Mouse (Mus musculus): Measurements from ENCODE around the gene Blm. TPM values are rescaled to one million over a fixed set of nuclear protein-coding genes. Genes with fewer than 3 reads are reported as not detected.

Gene Blm
- polyA plus RNA-seq, 1 experiment from 2014 or later = 54.8 TPM

DNA sequence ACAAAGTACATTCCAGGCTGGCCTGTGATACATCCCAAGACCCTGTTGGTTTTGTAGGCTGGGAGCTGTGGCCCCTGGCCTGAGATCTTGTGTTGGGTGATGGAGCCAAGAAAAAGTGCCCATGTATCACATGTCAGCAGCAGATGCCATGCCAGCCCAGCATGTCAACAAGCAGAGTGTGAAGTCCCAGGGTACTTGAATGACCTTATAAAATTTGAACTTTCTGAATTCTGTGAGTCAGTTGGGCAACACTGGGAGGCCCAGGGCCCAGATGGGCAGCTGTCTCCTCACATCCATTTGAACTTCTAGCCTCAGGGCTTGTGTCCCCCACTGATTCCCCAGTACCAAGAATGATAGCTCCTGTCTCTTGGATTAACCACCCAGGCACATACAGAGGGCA, 117.3 kb downstream of the Blm start:
- peaks cover 12% of the 10 kb centered on the region for H3K4me1 ChIP-seq (replicated peaks; ENCODE audit: control insufficient read depth, insufficient read depth, low read length)
- no peaks in the 10 kb centered on the region for H3K9me3 ChIP-seq (ENCODE audit: control insufficient read depth, low read length)
- no peaks in the 10 kb centered on the region for H3K27me3 ChIP-seq (replicated peaks; ENCODE audit: control insufficient read depth, insufficient read depth, low read length)
- DNase-seq (ENCODE audit: low spot score) = no peak
- H3K27ac ChIP-seq (ENCODE audit: low read depth, low read length) = no peak overlapping the region
- no peak for ATAC-seq (replicated peaks; ENCODE audit: low FRiP score)
- H3K4me2 ChIP-seq = no peak overlapping the region
- no peak overlapping the region for H3K9ac ChIP-seq (ENCODE audit: low read depth, low read length)
- no peak overlapping the region for H3K4me3 ChIP-seq (ENCODE audit: low read depth, low read length)
- no peaks in the 10 kb centered on the region for H3K36me3 ChIP-seq (ENCODE audit: control insufficient read depth, insufficient read depth, low read length)

DNA sequence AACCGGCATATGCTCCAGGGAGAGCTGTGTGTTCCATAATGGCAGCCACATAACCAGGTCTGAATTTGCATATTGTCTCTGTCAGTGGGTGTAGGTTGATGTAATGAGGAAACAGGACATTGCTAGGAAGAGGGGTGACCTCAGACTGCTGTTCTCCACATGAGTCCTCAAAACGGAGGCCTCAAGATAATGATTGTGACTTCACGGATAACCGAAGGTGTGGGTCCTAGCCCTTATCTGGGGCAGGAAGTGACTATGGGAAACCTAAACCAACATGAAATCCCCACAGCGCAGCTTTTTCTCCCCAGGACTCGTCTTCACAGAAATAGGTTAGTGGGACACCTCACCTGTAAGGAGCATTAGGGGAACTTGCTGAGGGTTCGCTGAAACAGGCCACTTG, 118.0 kb downstream of the Blm start:
- ATAC-seq (replicated peaks; ENCODE audit: low FRiP score) = no peak
- 47% methylated on average over 7 of the region's 7 CpGs for WGBS
- no peak overlapping the region for H3K27ac ChIP-seq (ENCODE audit: low read depth, low read length)
- no peak overlapping the region for H3K9ac ChIP-seq (ENCODE audit: low read depth, low read length)
- no peaks in the 10 kb centered on the region for H3K36me3 ChIP-seq (ENCODE audit: control insufficient read depth, insufficient read depth, low read length)
- H3K4me3 ChIP-seq (ENCODE audit: low read depth, low read length) = no peak overlapping the region
- no peak overlapping the region for H3K4me2 ChIP-seq
- peaks cover 9% of the 10 kb centered on the region for H3K4me1 ChIP-seq (replicated peaks; ENCODE audit: control insufficient read depth, insufficient read depth, low read length)
- H3K27me3 ChIP-seq (replicated peaks; ENCODE audit: control insufficient read depth, insufficient read depth, low read length) = no peaks in the 10 kb centered on the region
- no peaks in the 10 kb centered on the region for H3K9me3 ChIP-seq (ENCODE audit: control insufficient read depth, low read length)
- no peak for DNase-seq (ENCODE audit: low spot score)

DNA sequence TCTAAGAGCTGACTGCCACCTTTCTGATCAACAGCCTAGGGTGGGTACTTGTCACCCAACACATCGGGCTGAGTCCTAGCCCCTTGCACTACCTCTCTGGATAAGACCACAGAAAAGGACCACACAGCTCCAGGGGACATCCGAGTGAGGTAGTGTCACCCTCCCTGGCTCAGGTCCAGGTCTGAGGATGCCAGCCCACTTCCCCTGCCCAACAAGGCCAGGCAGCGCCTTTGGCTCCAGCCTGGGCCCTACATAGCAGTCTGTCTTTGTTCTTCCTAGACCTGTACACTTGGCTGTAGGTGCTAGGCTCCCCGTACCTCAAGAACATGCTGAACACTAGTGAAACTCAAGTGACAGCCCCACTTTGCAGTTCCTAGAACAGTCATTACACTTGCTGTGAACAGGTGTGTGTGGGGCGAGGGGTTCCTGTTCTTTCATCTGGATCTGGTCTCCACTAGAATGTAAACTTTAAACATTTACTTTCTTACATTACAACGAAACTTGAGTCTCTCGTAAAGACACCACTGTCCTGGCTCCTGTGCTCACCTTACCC, 120.5 kb downstream of the Blm start:
- no peak overlapping the region for H3K9ac ChIP-seq (ENCODE audit: low read depth, low read length)
- no peaks in the 10 kb centered on the region for H3K27me3 ChIP-seq (replicated peaks; ENCODE audit: control insufficient read depth, insufficient read depth, low read length)
- no peak overlapping the region for H3K27ac ChIP-seq (ENCODE audit: low read depth, low read length)
- no peak overlapping the region for H3K4me3 ChIP-seq (ENCODE audit: low read depth, low read length)
- H3K9me3 ChIP-seq (ENCODE audit: control insufficient read depth, low read length) = no peaks in the 10 kb centered on the region
- H3K36me3 ChIP-seq (ENCODE audit: control insufficient read depth, insufficient read depth, low read length) = no peaks in the 10 kb centered on the region
- WGBS = 75% methylated on average over 7 of the region's 7 CpGs
- no peak for ATAC-seq (replicated peaks; ENCODE audit: low FRiP score)
- H3K4me1 ChIP-seq (replicated peaks; ENCODE audit: control insufficient read depth, insufficient read depth, low read length) = peaks cover 9% of the 10 kb centered on the region
- no peak for DNase-seq (ENCODE audit: low spot score)
- no peak overlapping the region for H3K4me2 ChIP-seq

DNA sequence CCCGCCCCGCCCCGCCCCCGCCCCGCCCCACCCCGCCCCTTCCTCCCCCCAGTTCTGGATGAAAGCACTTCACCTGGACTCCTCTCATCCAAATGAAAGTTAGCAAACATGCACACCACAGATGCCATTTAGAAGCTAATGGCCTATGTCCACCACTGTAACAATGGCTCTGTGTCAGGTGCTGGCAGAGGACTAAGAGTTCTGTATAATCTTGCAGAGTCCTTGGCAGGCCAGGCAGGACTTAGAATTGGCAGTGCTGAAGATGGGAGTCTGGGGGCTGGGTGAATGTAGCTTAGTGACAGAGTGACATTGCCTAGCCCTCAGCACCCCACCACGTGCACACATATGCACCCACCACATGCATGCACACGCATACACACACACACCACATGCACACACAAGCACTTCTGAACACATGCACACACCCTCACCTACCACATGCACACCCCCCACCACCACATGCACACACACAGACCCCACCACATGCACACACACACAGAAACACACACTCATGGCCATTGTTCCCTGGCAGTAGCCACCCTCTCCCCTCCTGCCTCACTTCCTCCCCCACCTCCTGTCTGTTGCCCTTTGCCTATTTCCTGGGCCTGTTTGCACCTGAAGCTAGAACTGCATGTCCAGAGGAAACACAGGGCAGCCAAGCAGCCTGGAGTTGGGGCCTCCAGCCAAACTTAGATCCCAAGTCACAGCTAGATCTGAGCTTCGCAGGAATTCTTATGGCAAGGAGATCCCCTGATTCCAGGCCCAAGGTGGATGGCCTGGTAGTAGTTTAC, 121.2 kb downstream of the Blm start:
- H3K4me1 ChIP-seq (replicated peaks; ENCODE audit: control insufficient read depth, insufficient read depth, low read length) = peaks cover 9% of the 10 kb centered on the region
- H3K36me3 ChIP-seq (ENCODE audit: control insufficient read depth, insufficient read depth, low read length) = no peaks in the 10 kb centered on the region
- no peaks in the 10 kb centered on the region for H3K27me3 ChIP-seq (replicated peaks; ENCODE audit: control insufficient read depth, insufficient read depth, low read length)
- no peak overlapping the region for H3K4me2 ChIP-seq
- H3K9ac ChIP-seq (ENCODE audit: low read depth, low read length) = no peak overlapping the region
- no peak overlapping the region for H3K4me3 ChIP-seq (ENCODE audit: low read depth, low read length)
- DNase-seq (ENCODE audit: low spot score) = no peak
- H3K9me3 ChIP-seq (ENCODE audit: control insufficient read depth, low read length) = no peaks in the 10 kb centered on the region
- 82% methylated on average over 9 of the region's 9 CpGs for WGBS
- ATAC-seq (replicated peaks; ENCODE audit: low FRiP score) = no peak
- no peak overlapping the region for H3K27ac ChIP-seq (ENCODE audit: low read depth, low read length)

DNA sequence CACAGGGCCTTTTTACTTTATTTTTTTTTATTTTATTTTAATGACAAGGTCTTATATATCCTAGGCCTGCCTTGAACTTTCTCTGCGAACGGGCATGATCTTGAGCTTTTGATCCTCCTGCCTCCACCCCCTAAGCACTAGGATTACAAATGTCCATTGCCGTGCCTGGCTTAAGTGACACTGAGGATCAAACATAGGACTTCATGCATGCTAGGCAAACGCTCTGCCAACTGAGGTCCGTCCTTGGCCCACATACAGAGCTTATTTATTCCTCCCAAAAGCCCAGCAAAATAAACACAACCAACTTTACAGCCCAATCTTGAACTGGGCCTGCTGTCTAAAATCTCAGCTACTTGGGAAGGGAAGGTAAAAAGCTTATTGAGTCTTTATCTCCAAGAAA, 122.1 kb downstream of the Blm start:
- DNase-seq (ENCODE audit: low spot score) (no peak), ATAC-seq (replicated peaks; ENCODE audit: low FRiP score) (no peak)
- H3K27ac ChIP-seq (ENCODE audit: low read depth, low read length) = no peak overlapping the region
- H3K4me1 ChIP-seq (replicated peaks; ENCODE audit: control insufficient read depth, insufficient read depth, low read length) = peaks cover 6% of the 10 kb centered on the region
- no peaks in the 10 kb centered on the region for H3K36me3 ChIP-seq (ENCODE audit: control insufficient read depth, insufficient read depth, low read length)
- no peaks in the 10 kb centered on the region for H3K9me3 ChIP-seq (ENCODE audit: control insufficient read depth, low read length)
- peaks cover 2% of the 10 kb centered on the region; the same call in 1 of the 2 replicates for H3K27me3 ChIP-seq (replicated peaks; ENCODE audit: control insufficient read depth, insufficient read depth, low read length)
- no peak overlapping the region for H3K4me3 ChIP-seq (ENCODE audit: low read depth, low read length)
- 76% methylated on average over 5 of the region's 5 CpGs for WGBS
- no peak overlapping the region for H3K9ac ChIP-seq (ENCODE audit: low read depth, low read length)
- H3K4me2 ChIP-seq = no peak overlapping the region

DNA sequence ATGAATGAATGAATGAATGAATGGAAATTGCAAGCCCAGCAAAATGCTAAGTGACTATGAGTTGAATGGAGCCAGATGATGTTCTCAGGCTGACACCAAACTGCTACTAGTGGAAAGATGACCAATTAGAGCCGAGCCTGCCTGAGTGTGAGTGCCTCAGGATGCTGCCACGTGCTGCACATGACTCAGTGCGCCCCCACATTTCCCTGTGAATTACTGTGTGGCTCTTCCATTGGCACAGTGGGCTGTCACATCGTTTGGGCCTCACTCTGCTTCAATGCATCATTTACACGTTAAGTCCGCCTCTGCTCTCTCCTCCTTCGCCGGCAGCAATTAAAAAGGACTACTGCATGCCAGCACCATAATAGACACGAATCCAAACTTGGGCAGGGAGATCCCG, 122.6 kb downstream of the Blm start:
- Histone ChIP-seq H3K9ac (ENCODE audit: low read depth, low read length) (no peak overlapping the region), H3K36me3 (ENCODE audit: control insufficient read depth, insufficient read depth, low read length) (no peaks in the 10 kb centered on the region), H3K9me3 (ENCODE audit: control insufficient read depth, low read length) (no peaks in the 10 kb centered on the region), H3K4me2 (no peak overlapping the region), H3K27me3 (replicated peaks; ENCODE audit: control insufficient read depth, insufficient read depth, low read length) (peaks cover 3% of the 10 kb centered on the region; the same call in 1 of the 2 replicates), H3K27ac (ENCODE audit: low read depth, low read length) (no peak overlapping the region), H3K4me3 (ENCODE audit: low read depth, low read length) (no peak overlapping the region), H3K4me1 (replicated peaks; ENCODE audit: control insufficient read depth, insufficient read depth, low read length) (peaks cover 5% of the 10 kb centered on the region)
- ATAC-seq (replicated peaks; ENCODE audit: low FRiP score) (no peak), DNase-seq (ENCODE audit: low spot score) (no peak)
- 85% methylated on average over 10 of the region's 10 CpGs for WGBS

DNA sequence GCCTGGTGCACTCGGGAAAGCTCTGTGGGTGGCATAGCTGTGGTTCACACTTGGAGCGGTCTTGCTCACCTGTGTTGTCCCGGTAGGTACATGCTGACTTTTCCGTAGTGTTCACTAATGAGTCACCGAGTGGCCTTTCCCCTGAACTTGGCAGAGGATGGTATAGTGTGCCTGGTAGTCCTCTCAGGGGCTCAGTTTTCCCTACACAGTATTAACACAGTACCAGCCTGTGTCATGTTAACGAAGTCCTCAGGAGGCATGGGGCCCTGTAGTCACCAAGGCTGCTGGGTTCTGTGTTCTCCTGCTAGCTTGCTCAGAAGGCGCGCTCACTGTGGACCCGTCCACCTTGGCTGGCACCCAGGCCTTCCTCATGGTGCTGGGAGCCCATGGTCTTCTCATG, 124.5 kb downstream of the Blm start:
- no peaks in the 10 kb centered on the region for H3K36me3 ChIP-seq (ENCODE audit: control insufficient read depth, insufficient read depth, low read length)
- peaks cover 10% of the 10 kb centered on the region; the same call in 1 of the 2 replicates for H3K27me3 ChIP-seq (replicated peaks; ENCODE audit: control insufficient read depth, insufficient read depth, low read length)
- no peaks in the 10 kb centered on the region for H3K9me3 ChIP-seq (ENCODE audit: control insufficient read depth, low read length)
- ATAC-seq (replicated peaks; ENCODE audit: low FRiP score) (no peak), DNase-seq (ENCODE audit: low spot score) (no peak)
- no peak overlapping the region for H3K4me3 ChIP-seq (ENCODE audit: low read depth, low read length)
- WGBS = 83% methylated on average over 9 of the region's 9 CpGs
- H3K27ac ChIP-seq (ENCODE audit: low read depth, low read length) = no peak overlapping the region
- no peaks in the 10 kb centered on the region; the same call in 1 of the 2 replicates for H3K4me1 ChIP-seq (replicated peaks; ENCODE audit: control insufficient read depth, insufficient read depth, low read length)
- H3K9ac ChIP-seq (ENCODE audit: low read depth, low read length) = no peak overlapping the region
- H3K4me2 ChIP-seq = no peak overlapping the region

DNA sequence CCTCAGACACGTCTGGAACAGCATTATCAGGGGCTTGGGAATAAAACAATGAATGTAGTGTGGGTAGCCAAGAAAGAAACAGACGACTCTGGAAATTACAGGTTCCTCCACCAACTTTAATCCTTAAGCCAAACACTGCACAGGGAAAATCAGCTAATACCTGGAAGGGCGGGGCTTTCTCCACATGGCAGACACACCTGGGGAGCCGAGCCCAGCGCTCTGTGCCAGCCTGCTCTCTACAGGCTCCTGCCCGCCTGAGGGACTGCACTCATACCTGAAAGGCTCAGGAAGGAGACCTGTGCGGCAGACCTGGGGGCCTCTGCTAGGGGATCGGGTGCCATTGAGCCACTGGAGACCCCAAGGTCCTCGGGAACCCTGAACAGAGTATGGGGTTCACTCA, 127.2 kb downstream of the Blm start:
- Histone ChIP-seq H3K9me3 (ENCODE audit: control insufficient read depth, low read length) (no peaks in the 10 kb centered on the region), H3K9ac (ENCODE audit: low read depth, low read length) (no peak overlapping the region), H3K36me3 (ENCODE audit: control insufficient read depth, insufficient read depth, low read length) (no peaks in the 10 kb centered on the region), H3K27me3 (replicated peaks; ENCODE audit: control insufficient read depth, insufficient read depth, low read length) (peaks cover 15% of the 10 kb centered on the region; the same call in 1 of the 2 replicates), H3K4me1 (replicated peaks; ENCODE audit: control insufficient read depth, insufficient read depth, low read length) (peaks cover 11% of the 10 kb centered on the region), H3K4me2 (no peak overlapping the region), H3K4me3 (ENCODE audit: low read depth, low read length) (no peak overlapping the region), H3K27ac (ENCODE audit: low read depth, low read length) (no peak overlapping the region)
- 74% methylated on average over 9 of the region's 9 CpGs for WGBS
- no peak for DNase-seq (ENCODE audit: low spot score)
- ATAC-seq (replicated peaks; ENCODE audit: low FRiP score) = no peak

DNA sequence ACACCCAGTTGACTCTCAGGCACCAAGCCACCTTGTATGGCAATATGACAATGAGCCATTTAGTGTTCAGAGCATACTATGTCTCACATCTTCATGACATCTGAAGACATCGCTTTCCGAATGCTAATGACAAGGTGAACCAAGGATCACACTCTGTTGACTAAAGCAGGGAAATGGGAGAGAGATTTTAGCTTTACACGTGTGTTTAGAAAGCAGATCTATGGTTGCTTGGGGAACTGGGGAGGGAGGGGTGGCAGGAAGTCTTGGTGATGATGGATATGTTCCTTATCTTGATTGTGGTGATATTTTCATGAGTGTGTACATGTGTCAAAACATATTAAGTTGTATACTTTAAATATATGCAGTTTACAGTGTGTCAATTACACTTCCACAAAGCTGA, 128.7 kb downstream of the Blm start:
- DNase-seq (ENCODE audit: low spot score) (no peak), ATAC-seq (replicated peaks; ENCODE audit: low FRiP score) (no peak)
- Histone ChIP-seq H3K9me3 (ENCODE audit: control insufficient read depth, low read length) (no peaks in the 10 kb centered on the region), H3K9ac (ENCODE audit: low read depth, low read length) (no peak overlapping the region), H3K4me3 (ENCODE audit: low read depth, low read length) (no peak overlapping the region), H3K4me2 (no peak overlapping the region), H3K27me3 (replicated peaks; ENCODE audit: control insufficient read depth, insufficient read depth, low read length) (peaks cover 15% of the 10 kb centered on the region; the same call in 1 of the 2 replicates), H3K4me1 (replicated peaks; ENCODE audit: control insufficient read depth, insufficient read depth, low read length) (peaks cover 13% of the 10 kb centered on the region), H3K36me3 (ENCODE audit: control insufficient read depth, insufficient read depth, low read length) (no peaks in the 10 kb centered on the region), H3K27ac (ENCODE audit: low read depth, low read length) (no peak overlapping the region)
- WGBS = 69% methylated on average over 3 of the region's 3 CpGs

All from liver, embryonic 11.5 days (tissue).